Mouse (Mus musculus) midbrain, embryonic 10.5 days (tissue): ENCODE measurements around the gene Borcs8. TPM values are rescaled to one million over a fixed set of nuclear protein-coding genes. Genes with fewer than 3 reads are reported as not detected.

Experiments
- DNase-seq: peaks from one replicate; pipeline ENCODE4 v3.0.0-alpha.2; 2017; ENCODE audit warnings: low spot score
- H3K27ac ChIP-seq: fragments of 300-500 bp; sonication (generic); replicated peaks from 2 replicates; pipeline ENCODE4 v1.5.1; 2016; ENCODE audit warnings: mild to moderate bottlenecking
- H3K27me3 ChIP-seq: fragments of 300-500 bp; sonication (generic); 2 replicates; pipeline ENCODE4 v1.6.1; 2016; ENCODE audit warnings: low read depth, mild to moderate bottlenecking; ENCODE audit not compliant: poor library complexity, severe bottlenecking
- H3K36me3 ChIP-seq: fragments of 300-500 bp; sonication (generic); 2 replicates; pipeline ENCODE4 v1.6.1; 2016; ENCODE audit warnings: mild to moderate bottlenecking, moderate library complexity
- H3K4me1 ChIP-seq: fragments of 300-500 bp; sonication (generic); 2 replicates; pipeline ENCODE4 v1.6.1; 2016
- H3K4me3 ChIP-seq: fragments of 300-500 bp; sonication (generic); 2 replicates; pipeline ENCODE4 v1.5.1; 2016; ENCODE audit warnings: mild to moderate bottlenecking, moderate library complexity
- H3K9me3 ChIP-seq: fragments of 300-500 bp; sonication (generic); replicated peaks from 2 replicates; pipeline ENCODE4 v1.6.1; 2016; ENCODE audit warnings: mild to moderate bottlenecking
- WGBS: fragments of 180-500 bp; shearing (Covaris S2); methylation state at CpG from one replicate; pipeline ENCODE4 v1.1.7; 2016; 5-methylcytosine and 5-hydroxymethylcytosine counted together
- polyA plus RNA-seq: library from polyadenylated mRNA; unstranded; fragments of >200 nt; fragmentation: Nextera tagmentation; extraction: Ambion mirVana; gene quantifications from 2 replicates; pipeline ENCODE4 v1.2.1, GENCODE M21; 2016

Borcs8 gene
- polyA plus RNA-seq, 1 experiment from 2014 or later, result 38.2 TPM

DNA sequence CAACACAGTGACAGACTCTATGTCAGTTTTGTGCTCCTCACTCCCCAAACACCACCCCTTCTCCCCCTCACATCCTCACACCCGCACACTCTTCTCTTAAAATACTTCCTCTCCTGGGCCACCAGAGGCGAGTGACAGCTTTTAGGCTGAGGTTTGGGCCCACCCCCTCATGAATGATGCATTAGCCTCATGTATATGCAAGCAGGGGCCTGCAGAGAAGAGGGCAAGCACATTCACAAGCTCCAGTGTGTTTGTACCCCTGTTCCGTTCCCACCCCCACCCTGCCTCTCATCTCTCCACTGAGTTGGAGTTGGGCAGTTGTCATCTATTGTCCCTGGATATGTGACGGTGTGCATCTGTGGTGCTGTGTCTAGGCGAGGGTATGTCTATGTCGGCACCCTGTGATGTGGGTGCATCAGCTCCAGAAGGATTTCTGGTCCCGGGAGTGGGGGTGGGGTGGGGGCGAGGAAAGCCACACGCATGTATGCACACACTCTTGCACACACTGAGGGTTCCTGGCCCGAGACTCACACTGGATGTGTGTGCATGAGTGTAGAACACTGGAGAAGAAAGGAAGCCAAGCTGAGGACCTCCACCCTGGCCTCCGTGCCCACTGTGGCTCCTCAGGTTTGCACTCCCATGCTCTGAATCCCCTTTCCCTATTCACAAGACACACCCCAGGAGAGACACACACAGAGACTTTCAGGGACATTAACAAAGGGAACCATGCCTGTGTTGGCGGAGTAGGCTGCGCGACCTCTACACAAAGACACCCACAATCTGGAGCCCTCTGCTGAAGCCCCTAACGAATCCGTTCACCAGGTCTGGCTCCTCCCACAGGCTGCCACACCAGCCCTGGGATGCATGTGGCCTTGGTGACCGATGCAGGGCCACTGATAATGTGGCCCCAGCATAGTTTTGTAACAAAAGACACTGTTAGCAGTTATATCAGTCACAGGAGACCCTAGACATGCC lies 20.3 kb upstream of the Borcs8 start:
- H3K4me1 ChIP-seq, result peaks cover 35% of the 10 kb centered on the region
- H3K9me3 ChIP-seq, result no peaks in the 10 kb centered on the region
- H3K4me3 ChIP-seq, result peak overlapping the region; percentile 65
- peak overlapping the region; percentile 84 for H3K27ac ChIP-seq
- DNase-seq, result peak; percentile 72
- peaks cover 10% of the 10 kb centered on the region for H3K36me3 ChIP-seq
- peaks cover 78% of the 10 kb centered on the region for H3K27me3 ChIP-seq
- 9% methylated on average over 17 of the region's 17 CpGs for WGBS

DNA sequence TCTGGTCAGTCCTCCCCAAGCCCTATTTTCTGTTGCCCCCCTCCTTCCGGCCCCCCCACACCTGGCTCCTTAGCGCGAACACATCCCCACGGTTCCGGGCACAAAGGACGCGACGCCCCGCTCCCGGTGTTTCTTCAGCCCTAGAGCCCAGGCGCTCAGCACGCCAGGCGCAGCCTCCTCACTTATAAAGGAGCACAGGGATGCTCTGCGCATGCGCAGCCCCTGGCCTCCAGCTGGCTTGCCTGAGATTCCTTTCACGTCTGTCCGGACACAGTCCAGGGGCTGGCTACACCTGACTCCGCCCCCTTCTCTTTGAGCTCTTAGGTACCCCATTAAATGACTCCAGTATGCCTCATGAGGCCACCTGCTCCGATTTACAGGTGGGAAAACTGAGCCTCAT lies 18.6 kb upstream of the Borcs8 start, which contains the start of gene Ncan:
TSS of gene Ncan (minus strand) at position 207 of the 400 bp plus-strand sequence.
- H3K27me3 ChIP-seq, result peaks cover 65% of the 10 kb centered on the region
- H3K36me3 ChIP-seq, result no peaks in the 10 kb centered on the region; the same call in 1 of the 2 replicates
- peak within 1 kb of the TSS; percentile 65 for H3K4me3 ChIP-seq
- H3K9me3 ChIP-seq, result no peaks in the 10 kb centered on the region
- H3K4me1 ChIP-seq, result peaks cover 35% of the 10 kb centered on the region
- peak; percentile 87 for DNase-seq
- peak within 1 kb of the TSS; percentile 84 for H3K27ac ChIP-seq
- 1% methylated on average over 19 of the region's 19 CpGs for WGBS

DNA sequence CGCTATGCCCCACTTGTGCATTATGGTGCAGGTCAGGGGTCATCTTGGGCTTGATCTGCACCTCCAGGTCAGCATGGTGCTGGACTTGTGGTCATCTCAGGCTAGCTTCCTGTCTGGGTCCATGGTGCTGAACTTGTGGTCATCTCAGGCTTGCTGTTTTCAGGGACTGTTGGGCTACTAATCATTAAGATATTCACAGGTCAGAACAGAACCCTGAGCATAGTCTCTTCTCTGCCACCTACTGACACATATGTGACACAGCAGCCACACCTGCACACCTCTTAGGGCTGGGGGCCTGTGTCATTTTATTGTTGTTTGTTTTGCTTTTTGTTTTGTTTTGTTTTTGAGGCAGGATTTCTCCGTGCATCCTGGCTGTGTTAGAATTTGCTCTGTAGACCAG lies 16.4 kb upstream of the Borcs8 start:
- no peak overlapping the region for H3K27ac ChIP-seq
- peaks cover 44% of the 10 kb centered on the region for H3K27me3 ChIP-seq
- DNase-seq, result no peak
- H3K4me1 ChIP-seq, result peaks cover 31% of the 10 kb centered on the region
- H3K9me3 ChIP-seq, result no peaks in the 10 kb centered on the region
- no peak overlapping the region for H3K4me3 ChIP-seq
- no peaks in the 10 kb centered on the region for H3K36me3 ChIP-seq
- WGBS, result 61% methylated on average over 2 of the region's 2 CpGs

DNA sequence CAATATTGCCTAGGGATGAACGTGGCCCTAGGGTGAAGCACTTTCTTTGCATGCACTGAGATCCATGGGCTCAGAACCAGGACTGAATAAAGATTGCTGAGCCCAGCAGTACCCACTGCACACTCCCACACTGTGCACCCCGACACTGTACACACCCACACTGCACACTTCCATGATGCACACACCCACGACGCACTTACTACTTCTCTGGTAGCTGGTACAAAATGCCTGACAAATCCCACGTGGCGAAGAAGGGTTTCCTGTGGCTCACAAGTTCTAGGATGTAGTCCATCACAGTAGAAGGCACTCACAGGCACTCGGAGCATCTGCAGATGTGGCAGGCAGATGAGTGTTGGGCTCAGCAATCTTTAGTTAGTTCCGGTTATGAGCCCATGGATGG lies 14.3 kb upstream of the Borcs8 start:
- Histone ChIP-seq H3K27me3 (peaks cover 22% of the 10 kb centered on the region), H3K4me1 (peaks cover 10% of the 10 kb centered on the region), H3K36me3 (no peaks in the 10 kb centered on the region), H3K4me3 (no peak overlapping the region), H3K9me3 (no peaks in the 10 kb centered on the region), H3K27ac (no peak overlapping the region)
- 71% methylated on average over 8 of the region's 8 CpGs for WGBS
- DNase-seq, result no peak

DNA sequence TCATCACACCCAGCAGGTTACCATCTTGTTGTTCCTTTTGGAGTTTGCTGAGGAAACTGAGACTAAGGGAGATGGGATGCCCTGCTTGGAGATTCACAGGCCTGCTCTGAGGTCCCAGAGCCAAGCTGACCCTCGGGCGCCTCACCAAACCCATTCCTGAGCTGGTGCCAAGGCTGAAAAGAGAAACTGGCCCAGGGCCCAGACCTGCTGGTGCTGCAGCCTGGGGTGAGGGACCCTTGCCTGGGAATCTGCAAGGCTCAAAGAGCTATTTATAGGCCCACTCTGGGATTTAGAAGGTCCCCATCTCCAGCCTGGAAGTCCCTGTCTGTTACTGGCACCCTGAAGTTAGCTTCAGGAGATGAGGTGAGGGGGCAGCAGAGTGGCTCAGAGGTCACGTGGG lies 10.9 kb upstream of the Borcs8 start:
- peaks cover 17% of the 10 kb centered on the region for H3K4me1 ChIP-seq
- WGBS, result 86% methylated on average over 3 of the region's 3 CpGs
- H3K9me3 ChIP-seq, result no peaks in the 10 kb centered on the region
- DNase-seq, result no peak
- H3K27ac ChIP-seq, result no peak overlapping the region
- peaks cover 13% of the 10 kb centered on the region for H3K36me3 ChIP-seq
- 0 out of 2 replicates have a peak, but pooled peaks cover 7% of the 10 kb centered on the region for H3K27me3 ChIP-seq
- no peak overlapping the region for H3K4me3 ChIP-seq

DNA sequence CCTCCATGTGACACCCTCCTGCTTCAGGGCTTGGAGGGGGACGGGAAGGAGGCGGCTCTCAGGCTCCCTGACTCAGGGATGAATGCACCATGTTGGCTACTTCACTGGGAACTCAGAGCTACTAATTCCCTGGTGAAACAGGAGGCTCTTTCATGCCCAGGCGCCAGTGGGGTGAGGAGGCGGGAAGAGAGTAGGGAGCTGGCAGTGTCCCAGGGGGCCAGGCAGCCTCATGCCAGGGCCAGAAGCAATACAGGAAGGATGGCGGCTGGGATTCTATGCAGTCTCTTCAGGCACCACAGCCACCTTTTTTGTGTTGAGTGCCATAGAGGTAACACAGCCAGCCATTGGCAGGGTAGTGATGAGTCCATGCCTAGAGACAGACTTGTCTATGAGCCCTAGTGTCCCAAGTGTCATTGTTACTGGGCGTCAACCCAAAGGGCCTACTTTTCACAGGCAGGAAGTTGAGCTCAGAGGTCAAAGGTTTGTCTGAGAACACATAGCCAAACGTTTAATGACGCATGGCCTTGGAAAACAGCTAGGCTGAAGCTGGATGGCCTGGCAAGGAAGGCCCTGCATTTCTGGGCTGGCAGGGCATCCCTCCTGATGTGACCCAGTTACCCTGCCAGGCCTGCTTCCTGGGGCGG lies 9.9 kb upstream of the Borcs8 start:
- no peaks in the 10 kb centered on the region for H3K9me3 ChIP-seq
- no peak for DNase-seq
- WGBS, result 77% methylated on average over 9 of the region's 9 CpGs

DNA sequence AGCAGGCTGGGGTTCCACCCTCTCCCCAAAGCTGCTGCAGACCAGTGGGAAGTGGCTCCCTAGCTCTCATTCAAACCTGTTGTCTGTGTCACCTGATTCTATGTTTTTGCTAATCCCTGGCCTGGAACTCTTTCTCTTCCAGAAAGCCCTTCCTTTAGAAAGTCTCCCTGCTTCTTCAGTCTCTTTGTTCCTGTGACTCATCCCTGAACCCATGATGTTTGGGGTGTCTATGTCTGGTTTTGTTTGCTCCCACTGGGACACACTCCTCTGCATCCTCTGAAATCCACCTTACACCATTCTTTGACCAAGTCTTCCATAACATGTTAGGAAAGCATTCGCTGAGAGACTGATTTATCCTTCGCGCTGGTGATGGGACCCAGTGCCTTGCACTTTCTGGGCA lies 9.2 kb upstream of the Borcs8 start:
- Histone ChIP-seq H3K9me3 (no peaks in the 10 kb centered on the region), H3K36me3 (peaks cover 29% of the 10 kb centered on the region), H3K4me3 (no peak overlapping the region), H3K27me3 (no peaks in the 10 kb centered on the region), H3K4me1 (peaks cover 17% of the 10 kb centered on the region), H3K27ac (no peak overlapping the region)
- no peak for DNase-seq
- 81% methylated on average over 3 of the region's 3 CpGs for WGBS

More for the DNA sequence above, 9.9 kb upstream of the Borcs8 start:
- H3K4me3 ChIP-seq, result no peak overlapping the region
- no peaks in the 10 kb centered on the region for H3K27me3 ChIP-seq
- H3K4me1 ChIP-seq, result peaks cover 17% of the 10 kb centered on the region
- H3K36me3 ChIP-seq, result peaks cover 23% of the 10 kb centered on the region
- no peak overlapping the region for H3K27ac ChIP-seq

DNA sequence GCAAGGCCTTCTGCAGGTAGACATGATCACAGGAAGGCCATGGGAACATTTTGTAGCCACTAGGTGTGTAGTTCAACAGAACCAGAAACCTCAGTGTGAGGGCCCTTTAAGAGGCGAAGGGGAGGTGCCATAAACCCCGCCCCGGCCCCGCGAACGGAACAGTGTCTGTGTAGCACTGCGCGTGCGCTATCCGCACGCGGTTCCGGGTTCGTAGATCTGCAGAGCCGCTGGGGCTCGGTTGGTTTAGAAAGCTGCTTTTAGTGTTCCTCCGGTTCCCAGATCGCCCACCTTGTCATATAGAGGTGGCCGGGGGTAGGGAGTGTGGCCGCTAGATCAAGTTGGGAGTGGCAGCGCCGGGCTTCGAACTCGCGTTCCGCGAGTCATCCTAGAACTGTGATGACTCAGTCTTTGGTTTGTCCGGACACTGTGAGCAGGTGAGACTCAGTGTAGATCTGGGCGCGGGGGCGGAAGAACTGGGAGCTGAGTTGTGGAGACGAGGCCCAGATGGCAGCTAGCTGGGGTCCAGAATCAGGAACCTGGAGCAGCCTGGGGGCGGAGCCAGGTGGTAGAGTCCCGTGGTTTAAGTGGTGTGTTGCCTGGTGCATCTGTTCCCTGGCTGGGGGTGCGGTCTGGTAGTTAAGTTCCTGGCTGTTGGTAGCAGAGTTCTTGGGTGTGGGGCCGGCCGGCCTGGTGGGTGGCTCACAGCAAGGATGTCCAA lies 8.0 kb upstream of the Borcs8 start, which contains the start of gene Nr2c2ap:
TSS of gene Nr2c2ap (plus strand) at position 168 of the 718 bp plus-strand sequence.
- Histone ChIP-seq H3K27ac (peak within 1 kb of the TSS; percentile 83), H3K9me3 (no peaks in the 10 kb centered on the region), H3K4me3 (peak within 1 kb of the TSS; percentile 80), H3K4me1 (peaks cover 17% of the 10 kb centered on the region), H3K36me3 (peaks cover 42% of the 10 kb centered on the region), H3K27me3 (no peaks in the 10 kb centered on the region)
- WGBS, result 1% methylated on average over 37 of the region's 37 CpGs
- DNase-seq, result peak; percentile 83

DNA sequence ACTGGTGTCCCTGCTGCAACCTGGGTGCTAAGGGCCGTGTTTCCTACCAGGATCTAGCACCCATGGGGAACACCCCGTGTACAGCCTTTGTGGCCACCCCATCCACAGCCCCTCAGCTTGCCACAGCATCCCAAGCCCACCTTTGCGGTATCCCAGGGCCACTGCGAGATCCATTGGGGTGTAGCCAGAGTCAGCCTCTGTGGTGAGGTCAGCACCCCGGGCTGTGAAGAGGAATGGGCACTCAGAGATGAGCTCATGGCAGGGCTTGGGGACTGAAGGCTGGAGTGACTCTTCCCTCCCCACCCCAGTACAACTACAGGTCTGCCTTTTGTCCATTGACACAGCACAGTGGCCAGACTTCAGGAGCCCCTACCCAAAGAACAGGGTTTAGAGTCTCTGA lies 5.2 kb upstream of the Borcs8 start:
- Histone ChIP-seq H3K36me3 (peaks cover 50% of the 10 kb centered on the region), H3K9me3 (no peaks in the 10 kb centered on the region), H3K27ac (no peak overlapping the region), H3K4me1 (peaks cover 29% of the 10 kb centered on the region), H3K27me3 (no peaks in the 10 kb centered on the region), H3K4me3 (no peak overlapping the region)
- no peak for DNase-seq
- WGBS, result 90% methylated on average over 5 of the region's 5 CpGs

DNA sequence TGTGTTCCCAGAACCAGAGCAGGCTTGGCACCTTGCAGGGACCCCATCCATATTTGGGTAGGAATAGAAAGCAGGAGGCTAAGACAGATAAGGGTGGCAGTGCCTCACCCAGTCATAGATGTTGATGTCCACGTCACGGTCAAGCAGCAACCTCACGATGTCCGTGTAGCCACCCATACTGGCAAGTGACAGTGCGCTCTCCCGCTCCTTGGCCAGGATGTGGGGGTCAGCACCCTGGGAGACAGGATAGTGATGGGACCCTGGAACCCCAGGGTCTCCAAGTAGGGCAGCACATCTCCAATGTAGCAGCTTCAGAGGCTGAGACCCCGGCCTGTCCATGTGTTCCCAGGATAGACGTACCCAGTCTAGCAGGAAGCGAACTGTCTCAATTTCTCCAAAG lies 4.4 kb upstream of the Borcs8 start:
- Histone ChIP-seq H3K4me3 (no peak overlapping the region), H3K27ac (no peak overlapping the region), H3K36me3 (peaks cover 50% of the 10 kb centered on the region), H3K9me3 (no peaks in the 10 kb centered on the region), H3K27me3 (no peaks in the 10 kb centered on the region), H3K4me1 (peaks cover 31% of the 10 kb centered on the region)
- 94% methylated on average over 9 of the region's 9 CpGs for WGBS
- no peak for DNase-seq

DNA sequence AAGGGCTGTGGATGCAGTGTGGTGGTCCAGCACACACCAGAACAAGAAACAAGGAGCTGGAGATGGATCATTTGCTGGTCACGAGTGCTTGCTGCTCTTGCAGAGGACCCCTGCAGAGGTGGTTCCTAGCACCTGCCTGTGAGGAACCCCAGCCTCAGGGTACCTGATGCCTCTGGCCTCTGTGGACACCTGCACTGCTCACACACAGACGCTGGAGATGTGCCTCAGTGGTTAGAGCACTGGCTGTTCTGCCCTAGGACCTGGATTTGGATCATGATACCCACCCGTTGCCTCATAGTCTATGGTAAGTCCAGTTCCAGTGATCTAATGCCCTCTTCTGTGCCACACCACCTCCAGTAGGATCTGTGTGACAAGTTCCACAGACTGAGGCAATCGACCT lies 2.7 kb upstream of the Borcs8 start:
- no peak overlapping the region for H3K4me3 ChIP-seq

DNA sequence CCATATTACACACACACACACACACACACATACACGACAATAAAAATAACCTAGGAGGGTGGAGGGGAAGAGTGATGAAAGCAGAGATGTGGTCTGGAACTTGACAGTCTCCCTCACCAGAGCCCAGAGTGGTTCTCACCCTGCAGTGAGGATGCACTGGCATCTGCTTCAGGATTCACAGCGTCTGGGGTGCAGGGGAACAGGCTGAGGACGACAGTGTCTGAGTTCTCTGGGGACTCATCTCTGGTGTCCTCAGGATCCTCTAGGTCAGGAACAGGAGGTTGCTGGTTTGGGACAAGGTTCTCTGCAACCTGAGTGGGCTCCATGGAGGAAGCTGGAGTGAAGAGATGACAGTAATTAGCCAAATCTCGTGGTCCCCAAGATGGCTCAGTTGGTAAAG lies 1.4 kb upstream of the Borcs8 start:
- DNase-seq, result no peak
- H3K27me3 ChIP-seq, result no peaks in the 10 kb centered on the region
- WGBS, result 85% methylated on average over 4 of the region's 4 CpGs
- no peaks in the 10 kb centered on the region for H3K9me3 ChIP-seq
- H3K36me3 ChIP-seq, result peaks cover 54% of the 10 kb centered on the region
- no peak overlapping the region for H3K27ac ChIP-seq
- peaks cover 25% of the 10 kb centered on the region for H3K4me1 ChIP-seq
- peak overlapping the region; percentile 62 for H3K4me3 ChIP-seq

More for the DNA sequence above, 2.7 kb upstream of the Borcs8 start:
- 83% methylated on average over 4 of the region's 4 CpGs for WGBS
- DNase-seq, result no peak
- no peak overlapping the region for H3K27ac ChIP-seq
- H3K27me3 ChIP-seq, result no peaks in the 10 kb centered on the region
- H3K4me1 ChIP-seq, result peaks cover 33% of the 10 kb centered on the region
- no peaks in the 10 kb centered on the region for H3K9me3 ChIP-seq
- peaks cover 50% of the 10 kb centered on the region for H3K36me3 ChIP-seq
